Mouse (Mus musculus): ENCODE data around the gene 2310022A10Rik.

DNA sequence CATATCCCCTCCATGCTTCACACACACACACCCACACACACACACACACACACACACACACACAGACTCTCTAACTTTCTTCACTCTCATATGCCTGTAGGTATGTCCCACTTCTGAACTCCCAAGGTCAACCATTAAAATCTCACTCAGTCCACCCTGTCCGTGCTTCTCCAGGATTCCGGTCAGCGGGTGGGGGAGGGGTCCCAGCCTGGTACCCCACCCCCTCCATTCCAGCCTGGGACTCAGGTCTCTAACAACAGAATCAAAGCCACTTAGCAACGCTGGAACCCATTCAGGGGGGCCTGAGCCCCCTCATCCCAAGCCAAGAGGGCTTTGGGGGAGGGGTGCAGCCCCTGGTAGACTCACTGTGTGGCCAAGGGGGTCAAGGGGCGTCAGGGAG, 30.1 kb upstream of the 2310022A10Rik start, which contains the start of gene Hipk4:
- TF ChIP-seq POLR2A (IDR thresholded peaks at IDR 0.05; ENCODE audit: low read depth, low read length) (no peak), CTCF (IDR thresholded peaks at IDR 0.05; ENCODE audit: extremely low read depth, insufficient read depth, insufficient read length, insufficient replicate concordance) (no peak)

Measured in spleen, adult 2 months (tissue).